Mouse (Mus musculus): ENCODE data around the gene Tbc1d22a. TPM values are rescaled to one million over a fixed set of nuclear protein-coding genes. Genes with fewer than 3 reads are reported as not detected.
"Not testable (repeated sequence)": the region's sequence is repeated elsewhere in the genome, so short reads cannot be mapped to it uniquely, and the experiment has no call there.

The Tbc1d22a gene
- polyA plus RNA-seq, 1 experiment: 30.5 TPM

- no peaks in the 10 kb centered on the region for H3K36me3 ChIP-seq (ENCODE audit: control insufficient read depth, insufficient read depth)
- TF ChIP-seq TCF12 (IDR thresholded peaks at IDR 0.05; ENCODE audit: insufficient read depth, poor library complexity, severe bottlenecking) (no peak), POLR2AphosphoS2 (IDR thresholded peaks at IDR 0.05; ENCODE audit: insufficient read length, low read depth) (no peak), MYOG (IDR thresholded peaks at IDR 0.05; ENCODE audit: control insufficient read depth in 1 of 3, insufficient read depth in 1 of 3, insufficient read length in 2 of 3, low read depth in 2 of 3) (no peak), POLR2A (IDR thresholded peaks at IDR 0.05; ENCODE audit: insufficient read length, low read depth) (no peak), CEBPB (IDR thresholded peaks at IDR 0.05; ENCODE audit: insufficient read depth, poor library complexity, severe bottlenecking) (no peak), MAX (IDR thresholded peaks at IDR 0.05; ENCODE audit: low read depth) (no peak), REST (IDR thresholded peaks at IDR 0.05; ENCODE audit: insufficient read depth, insufficient read length) (no peak), TCF3 (IDR thresholded peaks at IDR 0.05; ENCODE audit: insufficient read length, low read depth) (no peak), USF1 (IDR thresholded peaks at IDR 0.05; ENCODE audit: low read depth) (no peak), MYOD1 (IDR thresholded peaks at IDR 0.05; ENCODE audit: control insufficient read depth in 1 of 3, insufficient read length in 2 of 3, low read depth in 2 of 3) (no peak), E2F4 (IDR thresholded peaks at IDR 0.05; ENCODE audit: insufficient read depth) (no peak), SRF (IDR thresholded peaks at IDR 0.05; ENCODE audit: control insufficient read depth, insufficient read length, low read depth) (no peak)
- no peaks in the 10 kb centered on the region for H3K27me3 ChIP-seq (ENCODE audit: control insufficient read depth, insufficient read depth, insufficient read length)
- H3K4me3 ChIP-seq: no peak overlapping the region
- peaks cover 35% of the 10 kb centered on the region for H3K79me2 ChIP-seq (ENCODE audit: control insufficient read depth, insufficient read depth)
- no peak overlapping the region for H3K4me2 ChIP-seq (ENCODE audit: low read depth)
- no peak overlapping the region for H3ac ChIP-seq (ENCODE audit: control insufficient read depth, insufficient read length)
These were observed 33.8 kb upstream of the Tbc1d22a start for GRCm38 (mm10) chr15:86180427-86180826.

GRCm38 (mm10) chr15:86181321-86181720, 32.9 kb upstream of the Tbc1d22a start:
- not testable (repeated sequence) for H3K4me3 ChIP-seq; H3ac ChIP-seq (ENCODE audit: control insufficient read depth, insufficient read length); H3K27me3 ChIP-seq (ENCODE audit: control insufficient read depth, insufficient read depth, insufficient read length); H3K4me2 ChIP-seq (ENCODE audit: low read depth); H3K36me3 ChIP-seq (ENCODE audit: control insufficient read depth, insufficient read depth)
- H3K79me2 ChIP-seq (ENCODE audit: control insufficient read depth, insufficient read depth): peaks cover 35% of the 10 kb centered on the region

- no peak overlapping the region for H3ac ChIP-seq (ENCODE audit: control insufficient read depth, insufficient read length)
- TF ChIP-seq MYOD1 (IDR thresholded peaks at IDR 0.05; ENCODE audit: control insufficient read depth in 1 of 3, insufficient read length in 2 of 3, low read depth in 2 of 3): no peak
- no peak for TF ChIP-seq MYOG (IDR thresholded peaks at IDR 0.05; ENCODE audit: control insufficient read depth in 1 of 3, insufficient read depth in 1 of 3, insufficient read length in 2 of 3, low read depth in 2 of 3)
- no peak for TF ChIP-seq REST (IDR thresholded peaks at IDR 0.05; ENCODE audit: insufficient read depth, insufficient read length)
- TF ChIP-seq TCF3 (IDR thresholded peaks at IDR 0.05; ENCODE audit: insufficient read length, low read depth): no peak
- TF ChIP-seq CEBPB (IDR thresholded peaks at IDR 0.05; ENCODE audit: insufficient read depth, poor library complexity, severe bottlenecking): no peak
- no peak for TF ChIP-seq TCF12 (IDR thresholded peaks at IDR 0.05; ENCODE audit: insufficient read depth, poor library complexity, severe bottlenecking)
- TF ChIP-seq MAX (IDR thresholded peaks at IDR 0.05; ENCODE audit: low read depth): no peak
- no peak for TF ChIP-seq POLR2A (IDR thresholded peaks at IDR 0.05; ENCODE audit: insufficient read length, low read depth)
- no peak for TF ChIP-seq POLR2AphosphoS2 (IDR thresholded peaks at IDR 0.05; ENCODE audit: insufficient read length, low read depth)
- TF ChIP-seq E2F4 (IDR thresholded peaks at IDR 0.05; ENCODE audit: insufficient read depth): no peak
- TF ChIP-seq USF1 (IDR thresholded peaks at IDR 0.05; ENCODE audit: low read depth): no peak
- no peak for TF ChIP-seq SRF (IDR thresholded peaks at IDR 0.05; ENCODE audit: control insufficient read depth, insufficient read length, low read depth)
- peaks cover 35% of the 10 kb centered on the region for H3K79me2 ChIP-seq (ENCODE audit: control insufficient read depth, insufficient read depth)
- peak overlapping the region; percentile 0 for H3K4me3 ChIP-seq
- H3K36me3 ChIP-seq (ENCODE audit: control insufficient read depth, insufficient read depth): no peaks in the 10 kb centered on the region
- H3K4me2 ChIP-seq (ENCODE audit: low read depth): no peak overlapping the region
- no peaks in the 10 kb centered on the region for H3K27me3 ChIP-seq (ENCODE audit: control insufficient read depth, insufficient read depth, insufficient read length)
These were observed 32.3 kb upstream of the Tbc1d22a start for GRCm38 (mm10) chr15:86181941-86182439.

GRCm38 (mm10) chr15:86182646-86183045, 31.6 kb upstream of the Tbc1d22a start:
- H3K27me3 ChIP-seq (ENCODE audit: control insufficient read depth, insufficient read depth, insufficient read length): no peaks in the 10 kb centered on the region
- peaks cover 35% of the 10 kb centered on the region for H3K79me2 ChIP-seq (ENCODE audit: control insufficient read depth, insufficient read depth)
- no peaks in the 10 kb centered on the region for H3K36me3 ChIP-seq (ENCODE audit: control insufficient read depth, insufficient read depth)
- peak overlapping the region; percentile 39 for H3K4me2 ChIP-seq (ENCODE audit: low read depth)
- TF ChIP-seq REST (IDR thresholded peaks at IDR 0.05; ENCODE audit: insufficient read depth, insufficient read length) (no peak), POLR2AphosphoS2 (IDR thresholded peaks at IDR 0.05; ENCODE audit: insufficient read length, low read depth) (no peak), CEBPB (IDR thresholded peaks at IDR 0.05; ENCODE audit: insufficient read depth, poor library complexity, severe bottlenecking) (no peak), MYOG (IDR thresholded peaks at IDR 0.05; ENCODE audit: control insufficient read depth in 1 of 3, insufficient read depth in 1 of 3, insufficient read length in 2 of 3, low read depth in 2 of 3) (peak in 2 of 3 experiments; percentile 93 to 99), USF1 (IDR thresholded peaks at IDR 0.05; ENCODE audit: low read depth) (no peak), POLR2A (IDR thresholded peaks at IDR 0.05; ENCODE audit: insufficient read length, low read depth) (no peak), MAX (IDR thresholded peaks at IDR 0.05; ENCODE audit: low read depth) (no peak), E2F4 (IDR thresholded peaks at IDR 0.05; ENCODE audit: insufficient read depth) (no peak), TCF3 (IDR thresholded peaks at IDR 0.05; ENCODE audit: insufficient read length, low read depth) (peak; percentile 78), MYOD1 (IDR thresholded peaks at IDR 0.05; ENCODE audit: control insufficient read depth in 1 of 3, insufficient read length in 2 of 3, low read depth in 2 of 3) (peak in 2 of 3 experiments; percentile 93), SRF (IDR thresholded peaks at IDR 0.05; ENCODE audit: control insufficient read depth, insufficient read length, low read depth) (no peak), TCF12 (IDR thresholded peaks at IDR 0.05; ENCODE audit: insufficient read depth, poor library complexity, severe bottlenecking) (peak; percentile 40)
- H3K4me3 ChIP-seq: peak overlapping the region; percentile 0
- H3ac ChIP-seq (ENCODE audit: control insufficient read depth, insufficient read length): no peak overlapping the region

GRCm38 (mm10) chr15:86183484-86183883, 30.8 kb upstream of the Tbc1d22a start:
- peak overlapping the region; percentile 0 for H3K4me3 ChIP-seq
- H3K36me3 ChIP-seq (ENCODE audit: control insufficient read depth, insufficient read depth): no peaks in the 10 kb centered on the region
- TF ChIP-seq TCF3 (IDR thresholded peaks at IDR 0.05; ENCODE audit: insufficient read length, low read depth): no peak
- no peak for TF ChIP-seq POLR2AphosphoS2 (IDR thresholded peaks at IDR 0.05; ENCODE audit: insufficient read length, low read depth)
- no peak for TF ChIP-seq MYOD1 (IDR thresholded peaks at IDR 0.05; ENCODE audit: control insufficient read depth in 1 of 3, insufficient read length in 2 of 3, low read depth in 2 of 3)
- no peak for TF ChIP-seq TCF12 (IDR thresholded peaks at IDR 0.05; ENCODE audit: insufficient read depth, poor library complexity, severe bottlenecking)
- H3K27me3 ChIP-seq (ENCODE audit: control insufficient read depth, insufficient read depth, insufficient read length): no peaks in the 10 kb centered on the region
- no peak overlapping the region for H3K4me2 ChIP-seq (ENCODE audit: low read depth)
- H3ac ChIP-seq (ENCODE audit: control insufficient read depth, insufficient read length): no peak overlapping the region
- peaks cover 35% of the 10 kb centered on the region for H3K79me2 ChIP-seq (ENCODE audit: control insufficient read depth, insufficient read depth)
